ENCODE assay signal across 19 mouse cellular contexts in genomic region chr1:156589811-156590305, GRCm38 (mm10).
"Had no signal": no experiment of that assay in that cellular context is flagged by ENCODE, and none has a peak within 500 bp of the region (broad histone marks: within the 10 kb centered on the region; RNA-seq: fewer than 3 reads in every experiment).

No protein-coding gene starts in this region.

- H3K4me1 ChIP-seq: limb, embryonic 12.5 days; midbrain, embryonic 12.5 days; midbrain, embryonic 15.5 days; neural tube, embryonic 12.5 days; neural tube, embryonic 15.5 days; stomach, embryonic 15.5 days had no signal

- H3K36me3 ChIP-seq: limb, embryonic 12.5 days; limb, embryonic 15.5 days; lung, embryonic 15.5 days; midbrain, embryonic 12.5 days; midbrain, embryonic 15.5 days; neural tube, embryonic 12.5 days; neural tube, embryonic 15.5 days; stomach, embryonic 15.5 days had no signal

- DNase-seq: kidney, adult 9 months; kidney, postnatal 14 days; left cerebral cortex, postnatal 4 days; liver, postnatal 0 days; retina, postnatal 1 day; right cerebral cortex, postnatal 25 days; spleen, adult 18-20 months; thymus, postnatal 25 days had no signal

- H3K27me3 ChIP-seq: limb, embryonic 12.5 days; limb, embryonic 15.5 days; lung, embryonic 15.5 days; midbrain, embryonic 12.5 days; midbrain, embryonic 15.5 days; neural tube, embryonic 12.5 days; neural tube, embryonic 15.5 days; stomach, embryonic 15.5 days had no signal

- H3K4me3 ChIP-seq: limb, embryonic 12.5 days; limb, embryonic 15.5 days; lung, embryonic 15.5 days; midbrain, embryonic 12.5 days; midbrain, embryonic 15.5 days; neural tube, embryonic 12.5 days; neural tube, embryonic 15.5 days; stomach, embryonic 15.5 days had no signal

- H3K4me2 ChIP-seq: limb, embryonic 12.5 days; limb, embryonic 15.5 days; liver, embryonic 11.5 days; lung, embryonic 15.5 days; midbrain, embryonic 12.5 days; midbrain, embryonic 15.5 days; neural tube, embryonic 12.5 days; neural tube, embryonic 15.5 days; stomach, embryonic 15.5 days had no signal

- H3K9ac ChIP-seq: limb, embryonic 12.5 days; limb, embryonic 15.5 days; liver, embryonic 14.5 days; liver, postnatal 0 days; lung, embryonic 15.5 days; midbrain, embryonic 12.5 days; midbrain, embryonic 15.5 days; neural tube, embryonic 12.5 days; neural tube, embryonic 15.5 days; stomach, embryonic 15.5 days had no signal

- H3K9me3 ChIP-seq: limb, embryonic 12.5 days; limb, embryonic 15.5 days; lung, embryonic 15.5 days; midbrain, embryonic 12.5 days; midbrain, embryonic 15.5 days; neural tube, embryonic 12.5 days; neural tube, embryonic 15.5 days; stomach, embryonic 15.5 days had no signal

- ATAC-seq: liver, postnatal 0 days; midbrain, embryonic 15.5 days had no signal

- H3K27ac ChIP-seq: limb, embryonic 12.5 days; limb, embryonic 15.5 days; liver, embryonic 14.5 days; lung, embryonic 15.5 days; macrophage; midbrain, embryonic 12.5 days; midbrain, embryonic 15.5 days; neural tube, embryonic 12.5 days; neural tube, embryonic 15.5 days; stomach, embryonic 15.5 days had no signal
